Mouse (Mus musculus) adrenal gland, adult (tissue): Measurements from ENCODE around the gene Akr1c13.
A peak's percentile ranks its signal among the peaks of the same experiment; 100 is the strongest.

ENCODE experiments used
- DNase-seq, 2 experiments: peaks; one replicate each; pipeline ENCODE4 v3.0.0; 2022 to 2023; ENCODE audit warnings: low spot score in 1 of 2; ENCODE audit not compliant: inconsistent age in 2 of 2

The Akr1c13 gene

DNA sequence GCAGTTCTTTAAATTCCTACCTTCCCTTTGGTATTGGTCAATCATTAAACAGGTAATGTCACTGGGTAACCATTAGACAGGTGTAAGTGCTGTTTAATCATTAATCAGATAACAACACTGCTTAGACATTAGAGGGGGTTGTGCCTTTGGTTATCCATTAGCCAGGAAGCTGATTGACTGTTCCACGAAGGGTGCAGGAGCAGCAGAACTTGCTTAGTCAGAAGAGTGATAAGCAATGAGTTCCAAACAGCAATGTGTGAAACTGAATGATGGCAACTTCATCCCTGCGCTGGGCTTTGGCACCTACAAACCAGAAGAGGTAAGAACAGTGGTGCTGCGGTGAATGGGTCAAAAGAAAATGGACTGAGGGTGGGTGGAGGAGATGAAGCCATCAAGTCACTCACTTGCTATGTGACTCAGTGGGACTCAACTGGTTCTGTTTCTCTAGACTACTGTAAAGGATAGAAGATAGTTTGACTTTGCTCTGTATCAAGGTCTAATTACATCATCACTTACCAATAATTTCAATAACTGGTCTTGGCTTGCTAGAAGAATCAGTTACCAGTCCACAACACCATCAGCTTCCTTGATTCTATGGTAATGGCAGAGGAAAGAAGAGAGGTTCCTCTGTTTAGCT lies 42.7 kb downstream of the Akr1c13 start:
- DNase-seq = no peak

DNA sequence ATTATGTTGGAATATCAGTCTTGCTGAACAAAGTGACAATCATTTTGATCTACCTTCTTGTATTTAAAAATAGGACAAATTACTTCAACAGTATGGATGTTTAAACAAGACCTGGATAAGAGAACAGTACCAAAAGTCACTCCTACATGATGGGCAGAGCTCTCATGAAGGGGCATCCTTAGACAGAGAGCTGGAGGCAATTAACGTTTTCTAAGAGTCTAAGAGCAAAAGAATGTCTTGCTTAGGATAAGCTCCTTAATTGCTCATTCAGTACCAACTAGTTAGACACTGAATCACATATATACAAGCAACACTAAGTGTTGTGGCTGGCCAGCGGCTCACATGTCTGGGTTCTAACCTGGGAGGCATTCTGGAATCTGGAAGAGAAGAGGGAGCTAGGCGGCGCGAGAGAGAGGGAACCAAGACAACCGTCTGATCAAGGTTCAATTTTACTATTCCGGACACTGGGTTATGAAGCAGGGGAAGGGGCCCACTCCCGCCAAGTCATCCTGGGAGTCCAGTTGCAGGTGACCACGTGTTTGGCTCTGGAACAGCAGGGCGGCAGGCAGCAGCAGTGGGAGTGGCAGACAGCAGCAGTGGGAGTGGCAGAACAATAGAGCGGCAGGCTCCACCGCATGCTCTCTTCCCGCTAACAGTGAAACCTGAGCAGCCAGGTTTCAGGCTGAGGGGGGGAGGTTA lies 54.1 kb downstream of the Akr1c13 start:
- peak; percentile 8 to 32 for DNase-seq

DNA sequence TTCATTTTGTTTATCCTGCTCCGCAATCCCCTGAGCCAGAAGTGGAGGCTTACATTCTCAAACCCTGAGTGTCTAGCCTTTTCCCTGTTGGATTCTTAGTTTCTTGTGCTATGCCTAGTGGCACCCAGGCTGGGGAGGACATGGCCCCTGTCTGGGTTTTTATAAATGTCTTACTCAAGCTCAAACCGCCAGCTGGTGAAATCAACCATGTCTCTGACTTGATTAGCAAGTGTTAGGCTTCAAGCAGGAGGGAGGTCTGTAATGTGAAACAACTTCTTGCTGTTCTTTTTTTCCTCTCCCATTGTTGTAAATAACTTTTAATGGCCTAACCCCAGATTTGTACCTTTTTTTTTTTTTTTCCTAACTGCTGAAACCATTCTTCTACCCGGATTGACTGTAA lies 58.4 kb downstream of the Akr1c13 start:
- no peak for DNase-seq
